In the genomic region with DNA sequence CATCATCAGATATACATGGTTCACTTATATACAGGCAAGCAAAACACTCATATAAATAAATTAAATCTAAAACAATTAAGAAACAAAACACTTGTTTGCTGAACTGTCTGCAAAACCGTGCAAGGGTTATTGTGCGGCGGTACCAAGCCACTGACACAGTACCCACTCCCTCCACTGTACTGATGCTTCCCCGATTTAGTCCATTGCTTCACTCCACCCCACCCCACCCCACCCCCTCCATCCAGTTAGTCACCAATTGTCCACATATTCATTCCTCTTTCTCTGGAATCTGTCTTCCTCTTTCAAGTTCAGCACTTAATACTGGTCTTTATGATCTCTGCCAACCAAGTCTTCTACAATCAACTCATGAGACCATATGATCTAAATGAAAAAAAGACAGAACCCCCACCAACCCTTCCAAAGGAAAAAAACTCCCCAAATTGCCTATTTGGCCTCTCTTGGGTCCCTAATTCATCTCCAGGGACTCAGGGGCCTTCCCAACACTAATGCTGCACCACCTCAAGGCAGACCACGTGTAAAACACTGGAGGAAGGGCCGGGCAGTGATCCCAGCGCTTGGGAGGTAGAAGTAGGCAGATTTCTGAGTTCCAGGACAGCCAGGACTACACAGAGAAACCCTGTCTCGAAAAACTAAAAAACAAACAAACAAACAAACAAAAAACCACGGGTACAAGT, we compare ENCODE assay signal across 8 mouse cellular contexts. TPM values are rescaled to one million over a fixed set of nuclear protein-coding genes. Genes with fewer than 3 reads are reported as not detected.
A peak's percentile ranks its signal among the peaks of the same experiment; 100 is the strongest.
DNase-seq lines count a peak whose midpoint lies in the region; ATAC-seq and TF ChIP-seq lines count a peak whose summit lies in the region.

No protein-coding gene starts in this region.

- no peak for ATAC-seq in lung, embryonic 14.5 days (ENCODE audit: insufficient read depth)
- ATAC-seq in limb, embryonic 14.5 days (ENCODE audit: low FRiP score, low read depth): no peak

- DNase-seq in lung, embryonic 14.5 days: no peak
- no peak for DNase-seq in lung, adult 2 months
- no peak for DNase-seq in forebrain, embryonic 10.5 days (ENCODE audit: extremely low spot score, low spot score)
- no peak for DNase-seq in limb, embryonic 14.5 days (ENCODE audit: low spot score)
- DNase-seq in right cerebral cortex, postnatal 14 days: no peak
- DNase-seq in embryo, embryonic 11 days: no peak
- DNase-seq in urinary bladder, postnatal 36 days (ENCODE audit: low spot score in 2 of 2): no peak

- H3K27me3 ChIP-seq in lung, embryonic 14.5 days (ENCODE audit: insufficient read depth, low read length): no peaks in the 10 kb centered on the region
- no peaks in the 10 kb centered on the region for H3K27me3 ChIP-seq in forebrain, embryonic 10.5 days (ENCODE audit: poor library complexity, severe bottlenecking)
- H3K27me3 ChIP-seq in limb, embryonic 14.5 days (ENCODE audit: control insufficient read depth, insufficient read depth, low read length): no peaks in the 10 kb centered on the region

- peak overlapping the region; percentile 93 for H3K4me3 ChIP-seq in lung, embryonic 14.5 days (ENCODE audit: low read depth, low read length)
- no peak overlapping the region for H3K4me3 ChIP-seq in lung, adult 2 months (replicated peaks; ENCODE audit: extremely low read depth, low read depth, low read length)
- peak overlapping the region; percentile 66 for H3K4me3 ChIP-seq in forebrain, embryonic 10.5 days
- peak overlapping the region; percentile 86 for H3K4me3 ChIP-seq in limb, embryonic 14.5 days (replicated peaks; ENCODE audit: low read length)
- peak overlapping the region; percentile 24; the same call in 1 of the 2 replicates for H3K4me3 ChIP-seq in olfactory bulb, adult 2 months (ENCODE audit: insufficient read depth, low read depth, low read length)

- H3K36me3 ChIP-seq in lung, embryonic 14.5 days (ENCODE audit: insufficient read depth): peaks cover 5% of the 10 kb centered on the region; the same call in 1 of the 2 replicates
- peaks cover 4% of the 10 kb centered on the region; the same call in 1 of the 2 replicates for H3K36me3 ChIP-seq in forebrain, embryonic 10.5 days (replicated peaks)
- no peaks in the 10 kb centered on the region for H3K36me3 ChIP-seq in limb, embryonic 14.5 days (ENCODE audit: control insufficient read depth, insufficient read depth, low read length)

- peak overlapping the region; percentile 84 for H3K9ac ChIP-seq in lung, embryonic 14.5 days
- peak overlapping the region; percentile 95 for H3K9ac ChIP-seq in limb, embryonic 14.5 days (ENCODE audit: low read depth, low read length, severe bottlenecking)

- peaks cover 4% of the 10 kb centered on the region for H3K4me1 ChIP-seq in lung, embryonic 14.5 days (ENCODE audit: insufficient read depth)
- peaks cover 11% of the 10 kb centered on the region for H3K4me1 ChIP-seq in lung, adult 2 months (ENCODE audit: control insufficient read depth, insufficient read depth, low read length)
- peaks cover 19% of the 10 kb centered on the region for H3K4me1 ChIP-seq in forebrain, embryonic 10.5 days
- H3K4me1 ChIP-seq in limb, embryonic 14.5 days (ENCODE audit: control insufficient read depth, insufficient read depth, low read length): peaks cover 8% of the 10 kb centered on the region
- H3K4me1 ChIP-seq in olfactory bulb, adult 2 months (ENCODE audit: control insufficient read depth, insufficient read depth, low read length): peaks cover 4% of the 10 kb centered on the region

- no peak for TF ChIP-seq CTCF in lung, embryonic 14.5 days (IDR thresholded peaks at IDR 0.05; ENCODE audit: low read depth)
- no peak for TF ChIP-seq CTCF in lung, adult 2 months (IDR thresholded peaks at IDR 0.05; ENCODE audit: insufficient read depth, low read length)
- no peak for TF ChIP-seq CTCF in olfactory bulb, adult 2 months (IDR thresholded peaks at IDR 0.05; ENCODE audit: insufficient read depth, low read depth, low read length)

- 66% methylated on average over 9 of the region's 9 CpGs for WGBS in lung, embryonic 14.5 days
- 44% methylated on average over 9 of the region's 9 CpGs for WGBS in lung, adult 2 months
- 78% methylated on average over 9 of the region's 9 CpGs for WGBS in forebrain, embryonic 10.5 days
- WGBS in limb, embryonic 14.5 days: 69% methylated on average over 9 of the region's 9 CpGs
- WGBS in olfactory bulb, adult 2 months: 50% methylated on average over 9 of the region's 9 CpGs

- peak overlapping the region; percentile 94 for H3K4me2 ChIP-seq in lung, embryonic 14.5 days
- peak overlapping the region; percentile 90 for H3K4me2 ChIP-seq in limb, embryonic 14.5 days (replicated peaks; ENCODE audit: low read depth, low read length, severe bottlenecking)

- TF ChIP-seq POLR2A in lung, adult 2 months (IDR thresholded peaks at IDR 0.05; ENCODE audit: borderline replicate concordance, extremely low read depth, low read depth, low read length): no peak
- TF ChIP-seq POLR2A in limb, embryonic 14.5 days (IDR thresholded peaks at IDR 0.05; ENCODE audit: borderline replicate concordance, extremely low read depth, insufficient read depth, insufficient read length): no peak
- no peak for TF ChIP-seq POLR2A in olfactory bulb, adult 2 months (IDR thresholded peaks at IDR 0.05; ENCODE audit: insufficient read depth, low read depth, low read length)

- no peak overlapping the region for H3K27ac ChIP-seq in lung, embryonic 14.5 days (ENCODE audit: low read depth)
- no peak overlapping the region for H3K27ac ChIP-seq in forebrain, embryonic 10.5 days
- no peak overlapping the region for H3K27ac ChIP-seq in limb, embryonic 14.5 days (replicated peaks; ENCODE audit: low read depth, low read length)
- H3K27ac ChIP-seq in olfactory bulb, adult 2 months (ENCODE audit: insufficient read depth, low read depth, low read length): no peak overlapping the region

- no peaks in the 10 kb centered on the region for H3K9me3 ChIP-seq in lung, embryonic 14.5 days (ENCODE audit: low read depth, low read length)
- H3K9me3 ChIP-seq in forebrain, embryonic 10.5 days: no peaks in the 10 kb centered on the region
- no peaks in the 10 kb centered on the region for H3K9me3 ChIP-seq in limb, embryonic 14.5 days (ENCODE audit: control insufficient read depth, low read length)

RNA-seq across cellular contexts. Expression of gene Med15, which starts 11.4 kb away (rescaled TPM):
- 40.8 and 46.0 TPM in 2 replicates for polyA plus RNA-seq in lung, embryonic 14.5 days (2014; fragmentation: Nextera tagmentation; extraction: Ambion mirVana)
- polyA plus RNA-seq in lung, adult 2 months (2012; rRNA removed): 96.9 and 109 TPM in 2 replicates
- polyA plus RNA-seq in forebrain, embryonic 10.5 days (2016; fragmentation: Nextera tagmentation; extraction: Ambion mirVana): 47.4 and 47.5 TPM in 2 replicates
- polyA plus RNA-seq in limb, embryonic 14.5 days (2012; rRNA removed): 84.6 and 121 TPM in 2 replicates
- polyA plus RNA-seq in limb, embryonic 14.5 days (2014; fragmentation: Nextera tagmentation; extraction: Ambion mirVana): 41.6 and 44.0 TPM in 2 replicates
- polyA plus RNA-seq in olfactory bulb, adult 2 months (2012; ENCODE audit: insufficient read depth, insufficient read length, low replicate concordance, missing spikeins): not detected in 2 replicates

RNA-seq across cellular contexts. Expression of gene Klhl22, which starts 38.2 kb away (rescaled TPM):
- 67.0 and 70.7 TPM in 2 replicates for polyA plus RNA-seq in lung, embryonic 14.5 days (2014; fragmentation: Nextera tagmentation; extraction: Ambion mirVana)
- polyA plus RNA-seq in lung, adult 2 months (2012; rRNA removed): 39.4 and 42.0 TPM in 2 replicates
- polyA plus RNA-seq in forebrain, embryonic 10.5 days (2016; fragmentation: Nextera tagmentation; extraction: Ambion mirVana): 55.4 and 59.1 TPM in 2 replicates
- polyA plus RNA-seq in limb, embryonic 14.5 days (2012; rRNA removed): 124 and 176 TPM in 2 replicates
- polyA plus RNA-seq in limb, embryonic 14.5 days (2014; fragmentation: Nextera tagmentation; extraction: Ambion mirVana): 87.2 and 101 TPM in 2 replicates
- not detected in 2 replicates for polyA plus RNA-seq in olfactory bulb, adult 2 months (2012; ENCODE audit: insufficient read depth, insufficient read length, low replicate concordance, missing spikeins)

Comparison
In these comparisons a context has a peak if more than half of its experiments do, and no peak if none do; other contexts are left out.
1. RNA of gene Med15, which starts 11.4 kb away (polyA plus RNA-seq): 96.9 to 109 TPM in lung, adult 2 months, 41.6 to 121 TPM in limb, embryonic 14.5 days, 47.4 to 47.5 TPM in forebrain, embryonic 10.5 days and 40.8 to 46.0 TPM in lung, embryonic 14.5 days; not detected in olfactory bulb, adult 2 months; every median in the first group is over 10 times any median in the second.